Mouse (Mus musculus) lung, adult 10 weeks (tissue): ENCODE data around the gene Prlr. TPM values are rescaled to one million over a fixed set of nuclear protein-coding genes. Genes with fewer than 3 reads are reported as not detected.

ENCODE experiments used
- polyA plus RNA-seq: library from polyadenylated mRNA; stranded (reverse); fragments of 350-450 nt; fragmentation: Illumina TruSeq; extraction: RNeasy Lipid Tissue Mini Kit (QIAGEN cat#74804); gene quantifications from one replicate; pipeline ENCODE4 v1.2.3, GENCODE M21; 2014; ENCODE audit warnings: low read depth, low replicate concordance; ENCODE audit not compliant: insufficient read depth

Prlr gene
- 0.19 TPM for polyA plus RNA-seq

DNA sequence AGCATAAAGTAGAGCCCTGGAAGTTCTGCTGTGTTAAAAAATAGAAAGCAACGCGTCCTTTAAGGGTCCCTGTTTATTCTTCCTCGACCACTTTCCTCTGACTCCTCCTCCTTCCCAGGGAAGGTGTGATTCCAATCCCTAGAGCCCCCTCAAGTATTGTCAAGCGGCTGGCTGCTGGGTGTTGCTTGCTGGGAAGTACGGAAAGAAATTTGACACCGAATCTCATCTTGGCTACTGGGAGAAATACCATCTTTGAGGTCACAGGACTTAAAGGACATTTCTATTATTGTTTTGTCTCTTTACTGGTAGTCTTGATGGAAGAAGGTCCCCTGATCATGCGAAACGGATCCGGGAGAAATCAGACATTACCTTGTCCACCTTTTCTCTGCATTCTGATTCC is at the start of gene Prlr:
Gene Prlr (plus strand): TSS at position 156 of the 400 bp plus-strand sequence.

DNA sequence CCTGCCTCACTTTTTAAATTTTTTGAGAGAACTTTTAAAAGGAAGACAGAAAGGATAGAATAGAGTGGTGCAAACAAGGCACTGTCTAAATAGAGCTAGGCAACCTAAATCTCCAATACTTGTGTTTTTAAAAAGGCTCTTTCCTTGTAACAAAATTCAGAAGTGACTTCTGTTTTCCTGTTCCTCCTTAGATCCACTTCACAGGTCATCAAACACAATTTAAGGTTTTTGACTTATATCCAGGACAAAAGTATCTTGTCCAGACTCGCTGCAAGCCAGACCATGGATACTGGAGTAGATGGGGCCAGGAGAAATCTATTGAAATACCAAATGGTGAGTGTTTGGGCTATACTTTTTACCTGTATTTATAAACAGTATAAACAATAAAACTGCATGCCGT is 148.0 kb downstream of the Prlr start, which contains the start of gene Gm21973:
Gene Gm21973 (plus strand): TSS at position 301 of the 400 bp plus-strand sequence.

DNA sequence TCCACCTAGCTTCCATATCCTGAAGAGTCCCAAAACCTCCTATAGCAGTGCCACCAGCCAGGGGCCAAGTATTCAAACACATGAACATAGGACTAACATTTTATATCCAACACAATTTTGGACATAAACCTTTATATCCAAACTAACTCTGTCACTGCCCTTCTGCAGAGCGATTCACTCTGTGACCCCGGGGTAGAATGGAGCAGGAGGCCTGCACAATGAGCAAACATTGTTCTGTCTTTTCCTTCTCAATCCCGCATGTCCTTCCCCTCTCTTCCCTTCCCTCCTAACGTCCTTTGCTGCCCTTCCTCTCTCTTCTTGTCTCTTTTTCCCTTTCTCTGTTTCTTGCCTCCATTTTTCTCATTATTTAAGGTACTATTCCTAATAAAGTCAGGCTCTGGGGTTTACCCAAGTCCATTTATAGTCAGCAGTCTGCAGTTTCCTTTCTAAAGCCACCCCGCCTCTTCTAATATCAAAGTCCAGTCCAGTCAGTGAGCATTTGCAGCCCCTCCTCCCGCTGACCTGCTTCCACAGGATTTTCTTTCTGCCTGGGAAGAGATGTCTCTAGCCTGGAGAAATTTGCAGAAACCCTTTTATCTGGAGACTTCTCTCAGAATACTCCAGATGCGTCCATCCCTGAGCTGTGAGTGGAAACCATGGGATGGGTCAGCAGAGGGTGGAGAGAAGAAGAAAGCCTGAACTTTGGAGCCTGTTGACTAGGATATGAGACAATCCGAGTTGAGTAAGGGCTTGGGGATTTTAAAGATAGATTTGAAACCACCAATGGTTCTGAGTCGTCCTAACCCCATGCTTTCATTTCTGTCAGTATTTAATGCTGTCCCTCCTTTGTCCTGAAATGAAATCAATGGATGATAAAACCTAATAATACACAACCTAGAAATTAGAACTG is 181.3 kb downstream of the Prlr start, which contains the start of gene Agxt2:
Gene Agxt2 (plus strand): TSS at position 494 of the 910 bp plus-strand sequence.

Other genes with a start within 250 kb of the Prlr start
- gene Gm21973, start 148.1 kb downstream of the Prlr start, polyA plus RNA-seq: not detected
- gene Agxt2, start 181.3 kb downstream of the Prlr start, polyA plus RNA-seq: not detected